Comparison of ENCODE assay signal across 9 mouse cellular contexts in the genomic region with DNA sequence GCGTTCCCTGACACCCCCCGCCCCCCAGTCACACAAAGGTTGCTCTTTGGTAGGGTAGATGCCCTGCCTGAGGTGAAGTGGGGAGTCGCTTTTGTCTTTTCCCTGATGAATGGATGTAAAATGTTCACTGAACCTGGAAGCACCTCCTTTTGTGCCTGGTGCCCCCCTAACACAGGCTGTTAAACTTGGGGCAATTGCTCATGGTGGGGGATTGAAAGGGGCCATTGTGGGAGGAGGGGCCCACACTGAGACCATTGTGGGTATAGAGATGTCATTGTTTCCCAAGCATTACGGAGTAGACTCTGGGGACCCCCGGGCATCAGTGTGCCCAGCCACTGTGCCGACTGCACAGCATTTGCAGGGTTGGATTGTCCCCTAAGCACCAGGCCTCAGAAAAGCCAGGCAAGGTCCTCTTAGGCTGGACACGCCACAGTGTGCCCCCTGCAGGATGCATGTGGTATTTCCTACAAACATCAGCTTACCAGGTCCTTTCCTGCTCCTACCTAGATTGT.
DNase-seq lines count a peak whose midpoint lies in the region; ATAC-seq and TF ChIP-seq lines count a peak whose summit lies in the region.
"Had no signal": no experiment of that assay in that cellular context is flagged by ENCODE, and none has a peak within 500 bp of the region (broad histone marks: within the 10 kb centered on the region; RNA-seq: fewer than 3 reads in every experiment).

No protein-coding gene starts in this region.

- H3K4me1 ChIP-seq in E14TG2a.4 (replicated peaks; ENCODE audit: low read depth, low read length) = peaks cover 4% of the 10 kb centered on the region
- H3K4me1 ChIP-seq in lung, embryonic 14.5 days (ENCODE audit: insufficient read depth) = no peaks in the 10 kb centered on the region

- H3K9me3 ChIP-seq in E14TG2a.4 (ENCODE audit: low read length) = no peaks in the 10 kb centered on the region
- no peaks in the 10 kb centered on the region for H3K9me3 ChIP-seq in lung, embryonic 14.5 days (ENCODE audit: low read depth, low read length)
- H3K9me3 ChIP-seq: heart, embryonic 13.5 days had no signal

- intact Hi-C loops in heart, postnatal 25 days (cut with DNase I) = loop anchor here (2.0 to 10.0 kb wide), 2 partner anchors 333 to 463 kb away; no protein-coding TSS in a partner anchor

- no peaks in the 10 kb centered on the region for H3K27me3 ChIP-seq in E14TG2a.4 (ENCODE audit: insufficient read depth, low read length)
- H3K27me3 ChIP-seq in lung, embryonic 14.5 days (ENCODE audit: insufficient read depth, low read length) = no peaks in the 10 kb centered on the region
- H3K27me3 ChIP-seq: heart, embryonic 13.5 days had no signal

- 60% methylated on average over 7 of the region's 7 CpGs for whole genome bisulfite sequencing in lung, embryonic 14.5 days

- no peak overlapping the region for H3K4me2 ChIP-seq in lung, embryonic 14.5 days
- H3K4me2 ChIP-seq: heart, embryonic 13.5 days had no signal

- peak; percentile 76 to 84 for DNase-seq in adrenal gland, postnatal 36 days
- DNase-seq in heart, postnatal 25 days (ENCODE audit: low spot score) = peak; percentile 25
- peak; percentile 79 to 84 for DNase-seq in kidney, postnatal 4 days
- peak; percentile 77 for DNase-seq in lung, embryonic 14.5 days
- DNase-seq in retina, adult 2 months (ENCODE audit: low read depth, low spot score) = peak; percentile 9
- peak; percentile 61 for DNase-seq in thymus, postnatal 25 days

- no peak overlapping the region for H3K27ac ChIP-seq in lung, embryonic 14.5 days (ENCODE audit: low read depth)
- H3K27ac ChIP-seq: heart, embryonic 13.5 days had no signal

- peak; percentile 64 for TF ChIP-seq CTCF in E14TG2a.4 (conservative IDR thresholded peaks at IDR 0.05; ENCODE audit: low read length)
- TF ChIP-seq CTCF in lung, embryonic 14.5 days (IDR thresholded peaks at IDR 0.05; ENCODE audit: low read depth) = peak; percentile 83

- peak; percentile 78 for ATAC-seq in erythroblast, adult 5-6 weeks (replicated peaks; ENCODE audit: low FRiP score, poor library complexity, severe bottlenecking)
- peak; percentile 49 for ATAC-seq in lung, embryonic 14.5 days (ENCODE audit: insufficient read depth)

- no peak overlapping the region for H3K9ac ChIP-seq in lung, embryonic 14.5 days
- H3K9ac ChIP-seq: heart, embryonic 13.5 days had no signal

- no peak overlapping the region for H3K4me3 ChIP-seq in E14TG2a.4 (replicated peaks; ENCODE audit: low read length)
- no peak overlapping the region for H3K4me3 ChIP-seq in lung, embryonic 14.5 days (ENCODE audit: low read depth, low read length)
- H3K4me3 ChIP-seq: heart, embryonic 13.5 days had no signal

- no peaks in the 10 kb centered on the region for H3K36me3 ChIP-seq in E14TG2a.4 (ENCODE audit: insufficient read depth, low read length)
- no peaks in the 10 kb centered on the region for H3K36me3 ChIP-seq in lung, embryonic 14.5 days (ENCODE audit: insufficient read depth)
- H3K36me3 ChIP-seq: heart, embryonic 13.5 days had no signal

Comparison
In these comparisons a context has a peak if more than half of its experiments do, and no peak if none do; other contexts are left out.
1. DNase-seq: peak in every context shown above with its lines; median percentile 82 in kidney, postnatal 4 days; 80 in adrenal gland, postnatal 36 days; 77 in lung, embryonic 14.5 days; 61 in thymus, postnatal 25 days; 25 in heart, postnatal 25 days; 9 in retina, adult 2 months.